Mouse (Mus musculus) hindbrain, embryonic 13.5 days (tissue): Measurements from ENCODE around the gene Rasa4. TPM values are rescaled to one million over a fixed set of nuclear protein-coding genes. Genes with fewer than 3 reads are reported as not detected.
"Not testable (repeated sequence)": the region's sequence is repeated elsewhere in the genome, so short reads cannot be mapped to it uniquely, and the experiment has no call there.

ENCODE experiments used
- ATAC-seq: fragments of 200-750 bp; cut with Nextera tagmentation; 2 replicates; pipeline ENCODE4 v1.8.0; 2017; ENCODE audit warnings: moderate TSS enrichment; ENCODE audit not compliant: low FRiP score
- H3K27ac ChIP-seq: fragments of 300-500 bp; sonication (generic); 2 replicates; pipeline ENCODE4 v1.5.1; 2015; ENCODE audit warnings: inconsistent platforms, mild to moderate bottlenecking, moderate library complexity
- H3K27me3 ChIP-seq: fragments of 300-500 bp; sonication (generic); 2 replicates; pipeline ENCODE4 v1.6.1; 2015; ENCODE audit warnings: mild to moderate bottlenecking, inconsistent platforms
- H3K36me3 ChIP-seq: fragments of 300-500 bp; sonication (generic); 2 replicates; pipeline ENCODE4 v1.6.1; 2015; ENCODE audit warnings: mild to moderate bottlenecking, inconsistent platforms
- H3K4me1 ChIP-seq: fragments of 300-500 bp; sonication (generic); replicated peaks from 2 replicates; pipeline ENCODE4 v1.6.1; 2015; ENCODE audit warnings: inconsistent platforms
- H3K4me2 ChIP-seq: fragments of 300-500 bp; sonication (generic); 2 replicates; pipeline ENCODE4 v1.6.1; 2015; ENCODE audit warnings: inconsistent platforms, mild to moderate bottlenecking, moderate library complexity
- H3K4me3 ChIP-seq: fragments of 300-500 bp; sonication (generic); 2 replicates; pipeline ENCODE4 v1.5.1; 2015; ENCODE audit warnings: mild to moderate bottlenecking, inconsistent platforms
- H3K9ac ChIP-seq: fragments of 300-500 bp; sonication (generic); 2 replicates; pipeline ENCODE4 v1.6.1; 2015; ENCODE audit warnings: mild to moderate bottlenecking, inconsistent platforms
- H3K9me3 ChIP-seq: fragments of 300-500 bp; sonication (generic); 2 replicates; pipeline ENCODE4 v1.6.1; 2016; ENCODE audit warnings: inconsistent platforms
- WGBS: fragments of 180-500 bp; shearing (Covaris S2); methylation state at CpG from one replicate; pipeline ENCODE4 v1.1.7; 2015; 5-methylcytosine and 5-hydroxymethylcytosine counted together
- polyA plus RNA-seq: library from polyadenylated mRNA; unstranded; fragments of >200 nt; fragmentation: Nextera tagmentation; extraction: Ambion mirVana; gene quantifications from 2 replicates; pipeline ENCODE4 v1.2.1, GENCODE M21; 2015

The Rasa4 gene
- polyA plus RNA-seq, 1 experiment from 2014 or later = 17.3 TPM

DNA sequence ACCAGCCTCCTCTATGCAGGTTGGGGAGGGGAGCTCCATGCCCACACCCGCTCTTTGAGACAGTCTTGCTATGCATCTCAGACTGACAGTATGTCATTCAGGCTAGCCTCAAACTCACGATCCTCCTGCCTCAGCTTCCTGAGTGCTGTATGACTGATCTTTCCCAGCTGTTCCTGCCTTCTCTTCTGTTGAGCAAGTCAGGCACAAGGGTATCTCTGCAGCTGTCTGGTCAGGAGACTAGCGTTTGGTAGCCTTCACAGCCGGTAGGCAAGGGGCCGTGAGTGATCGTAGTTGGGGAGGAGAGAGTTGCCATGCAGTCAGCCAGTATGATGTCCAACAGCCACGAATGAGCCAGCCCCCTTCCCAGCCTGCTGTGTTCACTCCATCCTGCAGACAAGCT, 11.4 kb downstream of the Rasa4 start:
- Histone ChIP-seq H3K4me1 (0 out of 2 replicates have a peak, but pooled peaks cover 3% of the 10 kb centered on the region), H3K36me3 (no peaks in the 10 kb centered on the region), H3K27ac (no peak overlapping the region), H3K27me3 (peaks cover 16% of the 10 kb centered on the region; the same call in 1 of the 2 replicates), H3K4me2 (no peak overlapping the region), H3K9ac (no peak overlapping the region), H3K9me3 (no peaks in the 10 kb centered on the region), H3K4me3 (no peak overlapping the region)
- 72% methylated on average over 7 of the region's 7 CpGs for WGBS
- no peak for ATAC-seq

DNA sequence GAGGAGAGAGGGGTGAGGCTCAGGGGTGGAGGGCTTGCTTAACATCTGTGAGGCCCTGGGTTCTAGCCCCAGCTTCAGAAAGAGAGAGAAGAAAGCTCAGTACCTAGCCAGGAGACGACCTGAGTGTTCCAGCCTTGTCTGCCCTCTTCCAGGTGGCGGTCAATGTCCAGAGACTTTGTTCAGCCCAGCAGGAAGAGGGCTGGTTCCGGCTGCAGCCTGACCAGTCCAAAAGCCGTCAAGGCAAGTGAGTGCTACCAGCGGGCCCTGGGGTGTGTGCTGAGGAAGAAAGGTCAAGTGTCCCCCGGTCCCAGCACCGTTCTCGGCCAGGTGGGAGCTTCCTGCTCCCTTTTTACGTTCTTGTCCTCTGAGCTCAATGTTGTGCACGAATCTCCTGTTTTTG, 14.8 kb downstream of the Rasa4 start:
- H3K27ac ChIP-seq = no peak overlapping the region
- no peak for ATAC-seq
- 88% methylated on average over 10 of the region's 10 CpGs for WGBS
- H3K4me3 ChIP-seq = no peak overlapping the region
- no peak overlapping the region for H3K4me2 ChIP-seq
- H3K27me3 ChIP-seq = peaks cover 26% of the 10 kb centered on the region
- H3K4me1 ChIP-seq = peaks cover 15% of the 10 kb centered on the region
- H3K9me3 ChIP-seq = no peaks in the 10 kb centered on the region
- no peaks in the 10 kb centered on the region for H3K36me3 ChIP-seq
- no peak overlapping the region for H3K9ac ChIP-seq

DNA sequence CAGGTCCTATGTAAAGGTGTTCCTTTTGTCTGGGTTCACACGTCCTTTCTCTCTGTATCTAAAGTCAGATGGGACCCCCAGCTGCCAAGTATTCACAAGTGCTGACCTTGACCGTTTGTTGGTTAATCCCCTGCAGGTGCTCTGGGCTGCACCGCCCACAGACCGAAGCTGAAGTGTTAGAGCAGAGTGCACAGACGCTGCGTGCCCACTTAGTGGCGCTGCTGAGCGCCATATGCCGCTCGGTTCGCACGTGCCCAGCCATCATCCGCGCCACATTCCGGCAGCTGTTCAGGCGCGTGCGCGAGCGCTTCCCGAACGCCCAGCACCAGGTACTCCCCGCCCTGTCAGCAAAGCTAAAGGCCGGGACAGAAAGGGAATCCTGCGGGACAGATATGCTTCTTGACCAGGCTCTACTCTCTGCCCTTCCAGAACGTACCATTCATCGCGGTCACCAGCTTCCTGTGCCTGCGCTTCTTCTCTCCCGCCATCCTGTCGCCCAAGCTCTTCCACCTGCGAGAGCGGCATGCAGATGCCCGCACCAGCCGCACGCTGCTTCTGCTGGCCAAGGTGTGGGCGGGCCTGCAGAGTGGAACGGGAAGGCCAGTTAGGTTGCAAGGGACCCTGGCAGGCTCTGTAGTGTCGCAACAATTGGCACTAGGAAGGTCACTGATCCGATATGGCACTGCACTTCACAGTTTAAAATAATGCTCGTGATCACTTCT, 18.5 kb downstream of the Rasa4 start:
- Histone ChIP-seq H3K36me3 (peaks cover 4% of the 10 kb centered on the region; the same call in 1 of the 2 replicates), H3K4me1 (peaks cover 12% of the 10 kb centered on the region), H3K4me3 (peak overlapping the region; percentile 44), H3K4me2 (peak overlapping the region; percentile 75), H3K9ac (peak overlapping the region; percentile 70), H3K27ac (peak overlapping the region; percentile 60), H3K27me3 (peaks cover 44% of the 10 kb centered on the region), H3K9me3 (0 out of 2 replicates have a peak, but pooled peaks cover 5% of the 10 kb centered on the region)
- 5% methylated on average over 41 of the region's 41 CpGs for WGBS
- peak; percentile 87 for ATAC-seq

DNA sequence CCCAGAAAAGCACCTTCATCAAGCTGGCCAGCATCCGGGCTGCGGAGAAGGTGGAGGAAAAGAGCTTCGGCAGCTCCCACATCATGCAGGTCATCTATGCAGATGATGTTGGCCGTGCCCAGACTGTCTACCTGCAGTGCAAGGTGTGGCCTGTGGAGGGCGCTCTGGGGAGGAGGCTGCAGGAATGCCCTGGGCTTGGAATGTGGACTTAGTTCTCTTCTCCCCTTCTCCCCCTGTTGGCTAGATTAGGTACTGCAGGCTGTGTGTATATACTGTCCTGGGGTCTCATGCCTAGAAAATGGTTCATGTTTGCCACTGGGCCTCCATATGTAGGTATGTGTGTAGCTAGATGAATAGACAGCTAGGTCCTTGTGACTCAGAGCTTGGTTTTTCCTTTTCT, 20.8 kb downstream of the Rasa4 start:
- ATAC-seq = no peak
- WGBS = 92% methylated on average over 5 of the region's 5 CpGs
- H3K4me1 ChIP-seq = peaks cover 12% of the 10 kb centered on the region

DNA sequence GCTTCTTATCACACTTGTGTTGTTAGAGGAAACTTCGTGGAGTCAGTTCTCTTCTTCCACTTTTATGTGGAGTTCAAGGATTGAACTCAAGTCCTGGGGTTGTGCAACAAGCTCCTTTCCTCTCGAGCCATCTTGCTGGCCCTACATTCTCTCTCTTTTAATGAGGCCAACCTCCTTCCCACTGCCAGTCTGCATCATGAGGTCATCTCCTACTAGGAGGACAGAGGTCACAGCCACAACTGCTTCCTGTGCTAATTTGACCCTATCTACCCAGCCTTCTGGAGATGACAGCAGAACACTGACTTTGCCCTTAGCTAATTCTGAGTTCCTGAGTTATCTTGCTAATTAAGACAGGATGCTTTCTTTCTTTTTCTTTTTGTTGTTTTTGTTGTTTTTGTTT, 24.8 kb downstream of the Rasa4 start:
- 55% methylated on average over 2 of the region's 2 CpGs for WGBS
- no peak overlapping the region for H3K27ac ChIP-seq
- no peak for ATAC-seq
- H3K36me3 ChIP-seq = peaks cover 4% of the 10 kb centered on the region; the same call in 1 of the 2 replicates
- peaks cover 20% of the 10 kb centered on the region for H3K27me3 ChIP-seq
- no peak overlapping the region for H3K9ac ChIP-seq
- 0 out of 2 replicates have a peak, but pooled peaks cover 5% of the 10 kb centered on the region for H3K9me3 ChIP-seq
- H3K4me3 ChIP-seq = no peak overlapping the region
- no peaks in the 10 kb centered on the region for H3K4me1 ChIP-seq
- H3K4me2 ChIP-seq = no peak overlapping the region

More for the DNA sequence above, 20.8 kb downstream of the Rasa4 start:
- Histone ChIP-seq H3K36me3 (peaks cover 4% of the 10 kb centered on the region; the same call in 1 of the 2 replicates), H3K27ac (no peak overlapping the region), H3K27me3 (peaks cover 46% of the 10 kb centered on the region), H3K9me3 (0 out of 2 replicates have a peak, but pooled peaks cover 5% of the 10 kb centered on the region), H3K4me3 (no peak overlapping the region), H3K4me2 (no peak overlapping the region), H3K9ac (no peak overlapping the region)

DNA sequence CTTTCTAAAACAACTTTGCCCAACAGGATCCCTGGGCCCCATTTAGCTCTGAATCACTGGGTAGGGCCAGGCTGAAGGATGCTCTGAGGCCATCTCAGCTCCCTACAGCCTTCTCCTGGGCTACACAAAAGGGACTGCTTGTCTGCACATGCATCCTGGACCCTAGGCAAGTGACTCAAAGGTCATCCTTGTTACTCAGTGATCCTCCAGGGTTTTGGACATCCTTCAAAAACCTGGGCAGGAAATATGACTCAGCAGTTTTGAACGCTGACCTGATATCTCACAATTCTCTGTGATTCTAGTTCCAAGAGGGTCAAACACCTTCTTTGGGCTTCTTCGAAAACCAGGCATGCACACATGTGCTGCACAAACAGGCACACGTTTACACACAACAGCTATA, 25.3 kb downstream of the Rasa4 start:
- H3K27ac ChIP-seq = no peak overlapping the region
- ATAC-seq = no peak
- H3K4me3 ChIP-seq = no peak overlapping the region
- no peak overlapping the region for H3K4me2 ChIP-seq
- 89% methylated on average over 3 of the region's 3 CpGs for WGBS
- peaks cover 4% of the 10 kb centered on the region; the same call in 1 of the 2 replicates for H3K36me3 ChIP-seq
- H3K9me3 ChIP-seq = 0 out of 2 replicates have a peak, but pooled peaks cover 5% of the 10 kb centered on the region
- peaks cover 16% of the 10 kb centered on the region; the same call in 1 of the 2 replicates for H3K27me3 ChIP-seq
- no peaks in the 10 kb centered on the region for H3K4me1 ChIP-seq
- no peak overlapping the region for H3K9ac ChIP-seq

DNA sequence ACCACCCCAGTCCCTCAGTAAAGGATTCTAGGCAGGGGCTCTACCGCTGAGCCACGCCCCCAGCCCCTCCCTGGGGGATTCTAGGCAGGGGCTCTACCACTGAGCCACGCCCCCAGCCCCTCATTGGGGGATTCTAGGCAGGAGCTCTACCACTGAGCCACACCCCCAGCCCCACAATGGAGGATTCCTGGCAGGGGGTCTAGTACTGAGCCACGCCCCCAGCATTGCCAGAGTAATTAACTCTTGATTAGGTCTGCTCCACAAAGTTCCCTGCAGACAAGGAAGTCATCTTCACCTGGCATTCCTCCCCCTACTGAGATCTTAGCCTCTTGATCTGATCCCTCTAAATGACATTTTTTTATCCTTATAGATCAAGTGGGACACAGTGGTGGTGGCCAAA, 29.8 kb downstream of the Rasa4 start:
- not testable (repeated sequence) for ATAC-seq, H3K4me2 ChIP-seq, H3K9ac ChIP-seq, H3K9me3 ChIP-seq, H3K4me3 ChIP-seq, H3K27me3 ChIP-seq, H3K36me3 ChIP-seq, H3K27ac ChIP-seq
- WGBS = 47% methylated on average over 4 of the region's 4 CpGs
- H3K4me1 ChIP-seq = peaks cover 23% of the 10 kb centered on the region

DNA sequence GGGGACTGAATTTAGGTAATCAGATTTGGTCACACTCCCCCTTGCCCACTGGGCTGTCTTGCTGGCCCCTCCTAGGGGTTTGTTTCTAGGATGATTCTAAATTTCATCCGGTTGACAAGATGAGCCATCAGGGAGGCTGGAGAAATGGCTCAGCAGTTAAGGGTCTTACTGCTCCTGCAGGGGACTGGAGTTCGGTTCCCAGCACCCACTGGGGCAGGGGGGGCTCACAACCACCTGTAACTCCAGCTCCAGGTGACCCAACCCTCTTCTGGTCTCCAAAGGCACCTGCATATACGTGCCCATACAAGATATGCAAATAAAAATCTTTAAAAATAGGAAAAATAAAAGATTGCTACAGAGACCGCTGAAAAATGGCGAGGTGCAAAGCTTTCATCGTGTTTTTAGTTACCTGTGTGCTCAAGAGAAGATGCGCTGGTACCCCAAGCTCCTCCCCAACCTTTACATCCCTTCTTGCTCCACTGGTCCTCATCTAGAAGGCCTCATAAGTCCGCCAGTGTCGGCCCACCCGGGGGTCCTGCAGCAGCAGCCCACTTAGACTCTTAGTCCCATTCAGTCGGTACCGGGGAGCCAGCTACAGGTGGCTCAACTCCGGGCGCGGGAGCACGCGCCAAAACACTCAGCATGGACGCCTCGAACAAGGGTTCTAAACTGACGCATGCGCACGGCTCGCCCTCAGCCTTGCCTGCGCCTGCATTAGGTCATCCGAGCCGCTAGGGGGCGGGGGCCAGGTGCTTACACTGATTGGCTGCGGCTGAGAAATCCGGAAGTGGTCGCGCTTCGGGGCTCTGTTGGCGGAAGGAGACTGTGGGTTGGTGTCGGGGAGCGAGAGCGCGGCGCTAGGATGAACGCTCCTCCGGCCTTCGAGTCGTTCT, 32.4 kb downstream of the Rasa4 start, which contains the start of gene Polr2j:
Gene Polr2j, plus strand, starts transcription at position 741 of the 893 bp plus-strand sequence.
- 3% methylated on average over 37 of the region's 42 CpGs for WGBS

DNA sequence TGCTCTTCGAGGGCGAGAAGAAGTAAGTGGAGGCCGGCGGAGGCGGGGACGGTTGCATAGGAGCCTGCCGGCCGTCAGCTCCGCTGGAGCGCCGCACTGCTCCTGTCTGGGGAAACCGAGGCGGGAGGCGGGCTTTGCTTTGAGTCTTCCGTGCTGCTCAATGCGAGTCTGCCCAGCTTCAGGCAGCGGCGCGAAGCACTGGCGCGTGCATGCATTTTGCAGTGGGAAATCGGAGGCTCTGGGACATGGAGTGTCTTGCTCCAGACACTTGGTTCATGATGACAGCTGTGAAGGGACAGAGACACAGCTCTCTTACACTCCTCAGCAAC, 33.0 kb downstream of the Rasa4 start:
- peak; percentile 65 for ATAC-seq
- H3K9ac ChIP-seq = peak overlapping the region; percentile 91
- peaks cover 26% of the 10 kb centered on the region for H3K4me1 ChIP-seq
- H3K9me3 ChIP-seq = no peaks in the 10 kb centered on the region
- H3K4me2 ChIP-seq = peak overlapping the region; percentile 92
- H3K27me3 ChIP-seq = no peaks in the 10 kb centered on the region
- under 1% methylated on average over 22 of the region's 22 CpGs for WGBS
- peak overlapping the region; percentile 80 for H3K27ac ChIP-seq
- peaks cover 29% of the 10 kb centered on the region for H3K36me3 ChIP-seq
- H3K4me3 ChIP-seq = peak overlapping the region; percentile 91

More for the DNA sequence above, 32.4 kb downstream of the Rasa4 start, which contains the start of gene Polr2j:
- H3K9me3 ChIP-seq = no peaks in the 10 kb centered on the region
- peak within 1 kb of the TSS; percentile 91 for H3K4me3 ChIP-seq
- H3K27me3 ChIP-seq = no peaks in the 10 kb centered on the region
- H3K4me2 ChIP-seq = peak within 1 kb of the TSS; percentile 92
- H3K4me1 ChIP-seq = peaks cover 26% of the 10 kb centered on the region
- peaks cover 23% of the 10 kb centered on the region for H3K36me3 ChIP-seq
- ATAC-seq = peak; percentile 96
- H3K27ac ChIP-seq = peak within 1 kb of the TSS; percentile 80
- H3K9ac ChIP-seq = peak within 1 kb of the TSS; percentile 91

DNA sequence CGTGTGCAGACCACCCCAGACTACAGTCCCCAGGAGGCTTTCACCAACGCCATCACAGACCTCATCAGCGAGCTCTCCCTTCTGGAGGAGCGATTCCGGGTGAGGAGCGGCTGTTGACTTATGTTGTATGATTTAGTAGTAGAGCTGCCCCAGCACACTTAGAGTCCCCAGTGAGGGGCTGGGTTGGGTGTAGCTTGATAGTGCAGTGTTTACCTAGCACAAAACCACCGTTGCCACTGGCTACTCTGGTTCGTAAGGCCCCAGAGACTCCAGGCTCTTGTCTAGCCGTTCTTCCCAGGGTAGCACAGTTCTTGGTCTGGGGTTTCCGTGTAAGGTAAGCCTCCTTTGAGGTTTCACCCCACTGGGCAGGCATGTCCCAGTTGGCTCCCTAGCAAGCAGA, 38.4 kb downstream of the Rasa4 start:
- H3K4me1 ChIP-seq = peaks cover 16% of the 10 kb centered on the region
- no peaks in the 10 kb centered on the region for H3K27me3 ChIP-seq
- 90% methylated on average over 10 of the region's 10 CpGs for WGBS
- H3K4me2 ChIP-seq = no peak overlapping the region
- no peak overlapping the region for H3K27ac ChIP-seq
- no peaks in the 10 kb centered on the region for H3K9me3 ChIP-seq
- ATAC-seq = no peak
- H3K4me3 ChIP-seq = no peak overlapping the region
- H3K9ac ChIP-seq = no peak overlapping the region
- H3K36me3 ChIP-seq = peaks cover 81% of the 10 kb centered on the region

DNA sequence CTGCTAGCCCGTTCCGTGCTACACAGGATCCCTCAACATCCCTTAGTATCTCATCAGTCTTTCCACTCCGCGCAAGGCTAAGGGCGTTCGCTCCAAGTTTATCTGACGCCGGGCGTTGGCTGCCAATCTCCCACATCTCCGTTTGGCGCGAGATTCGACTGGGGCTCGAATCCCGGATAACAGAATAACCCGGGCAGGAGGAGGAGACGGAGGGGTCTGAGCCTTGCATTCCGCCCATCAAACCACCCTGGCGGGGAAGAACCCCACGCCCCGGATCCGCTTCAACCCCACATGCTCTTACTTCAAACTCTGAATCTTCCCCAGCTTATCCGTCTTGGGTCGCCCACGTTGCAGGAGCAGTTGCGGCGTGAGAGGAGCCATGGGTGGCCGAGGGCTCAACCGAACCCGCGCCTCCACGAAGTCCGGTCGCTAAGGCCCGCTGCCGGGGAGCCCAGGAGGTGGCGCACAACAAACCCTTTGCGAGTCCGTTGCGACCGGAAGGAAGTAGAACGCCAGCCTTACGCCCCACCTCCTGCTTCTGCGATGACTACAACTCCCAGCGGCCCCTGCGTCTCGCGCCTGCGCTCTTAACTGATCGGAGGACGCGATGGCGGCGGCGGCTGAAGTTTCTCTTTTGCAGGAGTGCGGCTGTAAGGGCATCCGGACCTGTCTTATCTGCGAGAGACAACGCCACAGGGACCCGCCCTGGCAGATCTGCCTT, 52.0 kb downstream of the Rasa4 start, which contains the start of the genes Lrwd1 and Alkbh4:
Gene Lrwd1, minus strand, starts transcription at position 504 of the 721 bp plus-strand sequence.
Gene Alkbh4, plus strand, starts transcription at position 576 of the 721 bp plus-strand sequence.
- Histone ChIP-seq H3K27ac (peak within 1 kb of the TSS; percentile 61), H3K27me3 (no peaks in the 10 kb centered on the region), H3K4me3 (peak within 1 kb of the TSS; percentile 62), H3K36me3 (peaks cover 57% of the 10 kb centered on the region), H3K9ac (peak within 1 kb of the TSS; percentile 85), H3K4me2 (peak within 1 kb of the TSS; percentile 85), H3K9me3 (no peaks in the 10 kb centered on the region), H3K4me1 (peaks cover 25% of the 10 kb centered on the region)
- ATAC-seq = peak; percentile 88
- under 1% methylated on average over 59 of the region's 60 CpGs for WGBS
